Mouse (Mus musculus) bone marrow macrophage, adult 2 months (primary cell): ENCODE results near the gene Dhrs4.

Source experiments
- CTCF ChIP-seq: IDR thresholded peaks from 2 replicates; pipeline ENCODE4 v1.5.1; 2012; ENCODE audit warnings: low read depth, mild to moderate bottlenecking, low read length, moderate library complexity
- POLR2A ChIP-seq: IDR thresholded peaks from 2 replicates; pipeline ENCODE4 v1.6.1; 2012; ENCODE audit warnings: mild to moderate bottlenecking, low read depth, low read length, borderline replicate concordance

DNA sequence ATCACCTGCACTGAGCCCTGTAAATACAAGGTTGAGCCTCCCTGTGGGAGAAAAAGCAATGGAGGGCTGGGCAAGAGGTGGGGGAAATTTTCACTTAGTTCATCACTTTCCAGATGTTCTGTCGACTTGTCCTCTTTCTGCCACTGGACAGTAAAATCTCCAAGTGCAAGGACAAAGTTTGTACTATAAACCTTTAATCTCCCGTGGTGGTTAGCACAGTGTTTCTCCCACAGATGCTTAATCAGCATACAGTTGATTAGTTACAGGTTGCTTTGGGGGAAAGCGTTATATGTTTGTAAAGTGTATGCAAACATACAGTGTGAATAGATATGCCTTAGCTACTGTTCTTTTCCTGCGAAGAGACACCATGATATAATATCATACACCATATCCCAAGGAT is 12.1 kb upstream of the Dhrs4 start:
- TF ChIP-seq POLR2A (no peak), CTCF (no peak)
